Comparison of ENCODE assay signal across 19 mouse cellular contexts in genomic region chr19:53519981-53520380, GRCm38 (mm10). TPM values are rescaled to one million over a fixed set of nuclear protein-coding genes. Genes with fewer than 3 reads are reported as not detected.
A peak's percentile ranks its signal among the peaks of the same experiment; 100 is the strongest.
DNase-seq lines count a peak whose midpoint lies in the region; ATAC-seq lines count a peak whose summit lies in the region.
"Had no signal": no experiment of that assay in that cellular context is flagged by ENCODE, and none has a peak within 500 bp of the region (broad histone marks: within the 10 kb centered on the region; RNA-seq: fewer than 3 reads in every experiment).

No protein-coding gene starts in this region.

- no peaks in the 10 kb centered on the region for H3K9me3 ChIP-seq in heart, embryonic 11.5 days (replicated peaks; ENCODE audit: control insufficient read depth, low read length)
- H3K9me3 ChIP-seq: heart, embryonic 13.5 days; hindbrain, embryonic 13.5 days; limb, embryonic 15.5 days; lung, embryonic 15.5 days had no signal

- DNase-seq in heart, postnatal 14 days, result no peak
- DNase-seq in T-cell, adult 2 months (ENCODE audit: low spot score), result peak; percentile 73
- DNase-seq in naive thymus-derived CD4-positive, alpha-beta T cell, adult 2 months (ENCODE audit: low read depth), result peak; percentile 86
- peak; percentile 77 to 88 for DNase-seq in thymus, postnatal 36 days
- DNase-seq in kidney, postnatal 4 days, result no peak
- DNase-seq in adrenal gland, postnatal 25 days, result no peak
- DNase-seq in layer of hippocampus, postnatal 25 days (ENCODE audit: extremely low spot score in 1 of 2, low spot score in 1 of 2), result no peak
- DNase-seq: cerebellum, postnatal 10 days; gastrocnemius, postnatal 36 days; kidney, postnatal 25 days had no signal

- H3K4me2 ChIP-seq in heart, embryonic 11.5 days, result no peak overlapping the region
- H3K4me2 ChIP-seq: hindbrain, embryonic 13.5 days; limb, embryonic 15.5 days; lung, embryonic 15.5 days; midbrain, embryonic 11.5 days had no signal

- WGBS in heart, embryonic 11.5 days (ENCODE audit: insufficient replicate concordance), result 65% methylated on average over 10 of the region's 10 CpGs

- intact Hi-C loops in heart, postnatal 14 days (cut with DNase I), result no loop called here

- peak overlapping the region; percentile 16; the same call in 1 of the 2 replicates for H3K9ac ChIP-seq in heart, embryonic 11.5 days (ENCODE audit: low read depth, low read length)
- H3K9ac ChIP-seq: heart, embryonic 13.5 days; hindbrain, embryonic 13.5 days; limb, embryonic 15.5 days; lung, embryonic 15.5 days had no signal

- H3K36me3 ChIP-seq in heart, embryonic 11.5 days (ENCODE audit: control insufficient read depth, insufficient read depth, low read length), result no peaks in the 10 kb centered on the region
- H3K36me3 ChIP-seq: heart, embryonic 13.5 days; hindbrain, embryonic 13.5 days; limb, embryonic 15.5 days; lung, embryonic 15.5 days had no signal

- peaks cover 23% of the 10 kb centered on the region for H3K4me1 ChIP-seq in heart, embryonic 11.5 days (ENCODE audit: control insufficient read depth, insufficient read depth, low read length)
- H3K4me1 ChIP-seq: limb, embryonic 15.5 days had no signal

- H3K27me3 ChIP-seq in heart, embryonic 11.5 days (ENCODE audit: control insufficient read depth, insufficient read depth, low read length), result no peaks in the 10 kb centered on the region; the same call in 1 of the 2 replicates
- H3K27me3 ChIP-seq: heart, embryonic 13.5 days; hindbrain, embryonic 13.5 days; limb, embryonic 15.5 days; lung, embryonic 15.5 days; Patski had no signal

- no peak overlapping the region for H3K4me3 ChIP-seq in heart, embryonic 11.5 days (ENCODE audit: low read depth, low read length)
- H3K4me3 ChIP-seq: heart, embryonic 13.5 days; hindbrain, embryonic 13.5 days; limb, embryonic 15.5 days; lung, embryonic 15.5 days had no signal

- ATAC-seq in heart, embryonic 11.5 days (replicated peaks; ENCODE audit: insufficient number of reproducible peaks, low FRiP score, low TSS enrichment), result no peak
- ATAC-seq: intestine, postnatal 0 days; Patski had no signal

- H3K27ac ChIP-seq in heart, embryonic 11.5 days (ENCODE audit: low read depth, low read length), result no peak overlapping the region
- H3K27ac ChIP-seq: heart, embryonic 13.5 days; hindbrain, embryonic 13.5 days; limb, embryonic 15.5 days; lung, embryonic 15.5 days; macrophage had no signal

RNA-seq across cellular contexts. Expression of gene Dusp5, which starts 8.9 kb away (rescaled TPM):
- polyA plus RNA-seq in heart, embryonic 11.5 days (2014; fragmentation: Nextera tagmentation; extraction: Ambion mirVana), result 9.2 and 9.4 TPM in 2 replicates
- total RNA-seq in heart, postnatal 14 days (2021), result 10 to 100 TPM in 1 of 2 experiments, 1 to 10 TPM in 1; 9.9 to 10.0 TPM
- 6.0 and 11.3 TPM in 2 replicates for total RNA-seq in adrenal gland, postnatal 25 days (2021)
- total RNA-seq in layer of hippocampus, postnatal 25 days (2021), result 10 to 100 TPM; 19.6 to 23.9 TPM

Comparison
In these comparisons a context has a peak if more than half of its experiments do, and no peak if none do; other contexts are left out.
1. DNase-seq: peak in T-cell, adult 2 months (single experiment), naive thymus-derived CD4-positive, alpha-beta T cell, adult 2 months (single experiment) and thymus, postnatal 36 days (2 of 2); none in heart, postnatal 14 days (0 of 2), kidney, postnatal 4 days (0 of 2), adrenal gland, postnatal 25 days (single experiment) and layer of hippocampus, postnatal 25 days (0 of 2).